Mouse (Mus musculus) stomach, postnatal 0 days (tissue): ENCODE data around the gene Zfp791.
"Not testable (repeated sequence)": the region's sequence is repeated elsewhere in the genome, so short reads cannot be mapped to it uniquely, and the experiment has no call there.

Source experiments
- CTCF ChIP-seq: IDR thresholded peaks from 2 replicates; pipeline ENCODE4 v1.5.1; 2016; ENCODE audit warnings: antibody characterized with exemption, low read depth, mild to moderate bottlenecking, moderate library complexity
- EP300 ChIP-seq: optimal IDR thresholded peaks from 2 replicates; pipeline ENCODE3; 2016; ENCODE audit warnings: antibody characterized with exemption

GRCm38 (mm10) chr8:85135690-85136089, 12.8 kb upstream of the Zfp791 start:
- TF ChIP-seq EP300, CTCF: not testable (repeated sequence)
